Mouse (Mus musculus) kidney, adult 2 months (tissue): ENCODE measurements around the gene Slc25a45.

Experiments
- CTCF ChIP-seq: fragments of 200-500 bp; conservative IDR thresholded peaks from 2 replicates; pipeline ENCODE4 v1.5.1; 2011; ENCODE audit warnings: low read depth, mild to moderate bottlenecking, control low read depth, low read length, moderate library complexity, mixed read lengths; ENCODE audit not compliant: insufficient read depth, insufficient read length
- POLR2A ChIP-seq: fragments of 200-500 bp; IDR thresholded peaks from one replicate; pipeline ENCODE4 v1.6.1; 2011; ENCODE audit warnings: low read depth, low read length, control low read depth

GRCm38 (mm10) chr19:5835054-5835921, 42.3 kb upstream of the Slc25a45 start:
- TF ChIP-seq CTCF = no peak
- TF ChIP-seq POLR2A = peak; percentile 83
